21 mouse cellular contexts compared by ENCODE assay signal in genomic region chr2:16982823-16983222, GRCm38 (mm10).
"Had no signal": no experiment of that assay in that cellular context is flagged by ENCODE, and none has a peak within 500 bp of the region (broad histone marks: within the 10 kb centered on the region; RNA-seq: fewer than 3 reads in every experiment).

No protein-coding gene starts in this region.

- DNase-seq: kidney, adult 9 months; kidney, postnatal 14 days; layer of hippocampus, adult 9-11 months; liver; lung, adult 18-20 months; right cerebral cortex, adult 18-20 months; right cerebral cortex, postnatal 25 days; thymus, adult 2 months; thymus, postnatal 14 days; thymus, postnatal 4 days had no signal

- H3K9me3 ChIP-seq: limb, embryonic 10.5 days; limb, embryonic 13.5 days; liver, embryonic 12.5 days; liver, embryonic 15.5 days; midbrain, embryonic 12.5 days; midbrain, embryonic 15.5 days; neural tube, embryonic 12.5 days; neural tube, embryonic 15.5 days had no signal

- ATAC-seq: liver, embryonic 12.5 days; midbrain, embryonic 15.5 days had no signal

- H3K4me3 ChIP-seq: layer of hippocampus, adult 2 months; limb, embryonic 10.5 days; limb, embryonic 13.5 days; liver, embryonic 12.5 days; liver, embryonic 15.5 days; midbrain, embryonic 12.5 days; midbrain, embryonic 15.5 days; neural tube, embryonic 12.5 days; neural tube, embryonic 15.5 days had no signal

- H3K9ac ChIP-seq: limb, embryonic 13.5 days; liver, embryonic 12.5 days; liver, embryonic 15.5 days; midbrain, embryonic 12.5 days; midbrain, embryonic 15.5 days; neural tube, embryonic 12.5 days; neural tube, embryonic 15.5 days had no signal

- H3K36me3 ChIP-seq: limb, embryonic 10.5 days; limb, embryonic 13.5 days; liver, embryonic 12.5 days; liver, embryonic 15.5 days; midbrain, embryonic 12.5 days; midbrain, embryonic 15.5 days; neural tube, embryonic 12.5 days; neural tube, embryonic 15.5 days had no signal

- H3K27me3 ChIP-seq: limb, embryonic 13.5 days; liver, embryonic 12.5 days; liver, embryonic 15.5 days; midbrain, embryonic 12.5 days; midbrain, embryonic 15.5 days; neural tube, embryonic 12.5 days; neural tube, embryonic 15.5 days had no signal

- H3K4me1 ChIP-seq: limb, embryonic 10.5 days; limb, embryonic 13.5 days; liver, embryonic 12.5 days; liver, embryonic 15.5 days; midbrain, embryonic 12.5 days; midbrain, embryonic 15.5 days; neural tube, embryonic 12.5 days; neural tube, embryonic 15.5 days had no signal

- H3K4me2 ChIP-seq: limb, embryonic 13.5 days; liver, embryonic 12.5 days; liver, embryonic 15.5 days; midbrain, embryonic 12.5 days; midbrain, embryonic 15.5 days; neural tube, embryonic 12.5 days; neural tube, embryonic 15.5 days had no signal

- H3K27ac ChIP-seq: layer of hippocampus, adult 2 months; limb, embryonic 10.5 days; limb, embryonic 13.5 days; liver, embryonic 12.5 days; liver, embryonic 15.5 days; macrophage; midbrain, embryonic 12.5 days; midbrain, embryonic 15.5 days; neural tube, embryonic 12.5 days; neural tube, embryonic 15.5 days; stomach, postnatal 0 days had no signal
